Mouse (Mus musculus) cerebellum, postnatal 14 days (tissue): Measurements from ENCODE around the gene A630010A05Rik.
"Not testable (repeated sequence)": the region's sequence is repeated elsewhere in the genome, so short reads cannot be mapped to it uniquely, and the experiment has no call there.

Experiments used
- DNase-seq, 2 experiments: peaks; one replicate each; pipeline ENCODE4 v3.0.0; 2021; ENCODE audit warnings: mixed read lengths in 2 of 2

Gene A630010A05Rik

DNA sequence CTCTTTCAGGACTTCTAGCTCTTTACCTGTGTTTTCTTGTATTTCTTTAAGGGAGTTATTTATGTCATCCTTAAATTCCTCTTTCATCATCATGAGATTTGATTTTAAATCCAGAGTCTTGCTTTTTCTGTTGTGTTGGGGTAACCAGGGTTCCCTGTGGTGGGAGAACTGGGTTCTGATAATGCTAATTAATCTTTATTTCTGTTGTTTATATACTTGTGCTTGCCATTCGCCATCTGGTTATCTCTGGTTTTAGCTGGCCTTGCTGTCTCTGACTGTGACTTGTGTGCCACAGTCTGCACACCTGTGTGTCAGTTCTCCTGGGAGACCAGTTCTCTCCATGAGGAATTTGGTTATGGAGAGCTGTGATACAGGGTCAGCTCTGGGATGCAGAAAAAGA lies at the start of gene A630010A05Rik:
TSS of gene A630010A05Rik (plus strand) at position 301 of the 400 bp plus-strand sequence.
- no peak for DNase-seq

DNA sequence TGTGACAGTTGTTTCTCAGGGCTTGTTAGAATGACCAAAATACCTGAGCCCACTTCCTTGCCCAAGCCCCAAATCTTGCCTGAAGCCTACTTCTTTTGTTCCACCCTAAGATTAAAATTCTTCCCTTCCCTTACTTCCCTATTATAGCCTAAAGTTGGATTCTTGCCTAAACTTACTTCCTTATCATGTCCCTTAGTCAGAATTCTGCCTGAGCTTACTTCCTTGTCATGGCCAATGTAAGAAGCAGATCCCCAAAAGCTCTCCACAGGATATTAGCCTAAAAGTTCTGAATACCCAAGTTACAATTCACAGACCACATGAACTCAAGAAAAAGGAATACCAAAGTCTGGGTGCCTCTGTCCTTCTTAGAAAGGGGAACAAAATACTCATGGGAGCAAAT lies 26.4 kb upstream of the A630010A05Rik start:
- no peak for DNase-seq

DNA sequence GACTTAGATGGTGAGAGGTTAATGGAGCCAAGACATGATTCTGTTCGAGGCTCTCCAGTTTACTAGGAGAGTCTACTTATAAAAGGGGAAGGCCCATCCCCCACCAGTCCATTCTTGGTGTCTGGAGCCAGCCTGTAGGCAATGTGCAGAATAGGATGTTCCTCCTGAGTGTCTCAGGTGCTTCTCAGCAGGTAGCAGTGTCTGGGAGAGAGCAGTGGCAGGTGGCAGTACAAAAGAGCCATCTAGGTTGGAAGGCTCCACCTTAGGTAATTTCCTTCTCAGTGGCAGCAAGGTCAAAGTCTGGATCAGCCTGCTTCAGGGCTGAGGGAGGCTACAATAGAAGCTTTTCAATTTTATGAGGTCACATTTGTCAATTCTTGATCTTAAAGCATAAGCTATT lies 4.9 kb upstream of the A630010A05Rik start:
- DNase-seq = not testable (repeated sequence)
